Mouse (Mus musculus): ENCODE measurements at regions not wholly inside any gene's neighbourhood (a gene's known extent, or its start where the extent isn't known, plus 50 kb on each side); places are given as distances from the start of the nearest gene placed in this dataset.
"Not testable (repeated sequence)": the region's sequence is repeated elsewhere in the genome, so short reads cannot be mapped to it uniquely, and the experiment has no call there.

DNA sequence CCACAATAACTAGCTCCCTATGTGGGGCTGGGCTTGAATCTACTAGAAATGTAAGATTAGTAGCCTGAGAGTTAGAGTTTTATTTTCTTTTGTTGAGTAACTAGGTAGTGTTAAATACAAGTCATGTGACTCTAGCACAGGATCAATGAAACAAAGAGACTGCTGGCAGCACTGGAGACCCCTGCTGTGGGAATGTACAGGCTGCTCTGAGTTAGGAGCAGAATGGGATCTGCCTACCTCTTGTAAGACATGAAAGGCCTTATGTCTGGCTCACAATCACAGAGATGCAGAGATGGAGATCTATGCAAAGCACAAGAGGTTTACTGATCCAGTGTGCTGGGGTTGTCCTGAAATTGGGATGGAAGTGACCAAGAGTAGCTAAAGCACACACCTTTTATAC lies 193.9 kb upstream of the Kcnmb2 start:
- not testable (repeated sequence) for DNase-seq (ENCODE audit: low spot score)

DNA sequence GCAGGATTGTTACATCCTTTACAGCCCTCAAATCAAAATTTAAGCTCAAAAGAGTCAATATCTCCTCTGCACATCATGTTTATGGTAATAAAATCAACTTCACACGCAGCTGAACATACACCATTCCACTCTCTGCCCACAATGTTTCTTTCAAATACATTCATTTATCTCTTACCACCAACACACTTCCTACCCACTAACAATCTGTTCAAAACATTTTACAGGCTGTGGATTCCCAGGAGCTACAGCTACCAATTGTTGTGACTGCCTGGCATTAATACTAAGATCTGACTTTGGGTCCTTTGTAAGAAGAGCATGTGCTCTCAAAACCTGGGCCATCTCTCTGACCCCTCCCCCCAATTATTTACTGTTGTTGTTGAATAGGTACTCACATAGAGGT lies 161.0 kb upstream of the Kcnmb2 start:
- DNase-seq (ENCODE audit: low spot score): no peak

DNA sequence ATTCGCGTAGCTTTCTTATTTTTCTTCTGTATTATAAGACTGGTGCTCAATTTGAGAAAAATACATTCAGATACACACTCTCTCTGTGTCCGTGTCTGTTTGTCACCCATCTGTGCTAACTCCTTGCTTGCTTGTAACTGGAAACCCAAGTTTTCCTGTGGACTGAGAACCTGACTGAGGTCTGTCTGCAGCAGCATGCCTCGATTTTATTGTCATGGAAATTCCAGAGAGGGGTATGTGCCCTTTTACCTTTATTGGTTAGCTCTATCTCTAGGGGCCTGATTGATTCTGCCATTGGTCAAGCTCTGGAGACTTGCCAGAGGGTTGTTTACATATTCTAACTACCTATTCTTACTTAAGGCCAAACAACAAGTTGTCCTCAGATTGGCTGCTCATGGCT lies 146.4 kb upstream of the Kcnmb2 start:
- no peak for DNase-seq (ENCODE audit: low spot score)

DNA sequence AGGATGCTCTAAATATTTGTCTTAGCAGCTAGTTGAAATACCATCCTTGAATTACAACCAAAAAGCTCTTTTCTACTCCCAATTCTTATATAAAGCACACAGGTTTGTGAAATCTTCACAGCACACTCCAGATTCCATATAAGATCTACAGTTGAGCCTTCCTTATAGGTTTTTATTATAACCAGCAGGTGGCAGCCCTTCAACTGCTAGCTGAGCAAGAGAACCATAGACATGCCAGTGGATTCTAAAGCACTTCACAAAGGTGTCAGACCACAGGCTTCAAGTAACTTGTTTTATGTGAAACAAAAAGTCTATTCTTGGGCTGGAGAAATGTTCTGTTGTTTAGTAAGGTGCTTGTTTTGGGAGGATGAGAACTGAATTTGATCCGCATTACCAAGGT lies 133.1 kb upstream of the Kcnmb2 start:
- no peak for DNase-seq (ENCODE audit: low spot score)

DNA sequence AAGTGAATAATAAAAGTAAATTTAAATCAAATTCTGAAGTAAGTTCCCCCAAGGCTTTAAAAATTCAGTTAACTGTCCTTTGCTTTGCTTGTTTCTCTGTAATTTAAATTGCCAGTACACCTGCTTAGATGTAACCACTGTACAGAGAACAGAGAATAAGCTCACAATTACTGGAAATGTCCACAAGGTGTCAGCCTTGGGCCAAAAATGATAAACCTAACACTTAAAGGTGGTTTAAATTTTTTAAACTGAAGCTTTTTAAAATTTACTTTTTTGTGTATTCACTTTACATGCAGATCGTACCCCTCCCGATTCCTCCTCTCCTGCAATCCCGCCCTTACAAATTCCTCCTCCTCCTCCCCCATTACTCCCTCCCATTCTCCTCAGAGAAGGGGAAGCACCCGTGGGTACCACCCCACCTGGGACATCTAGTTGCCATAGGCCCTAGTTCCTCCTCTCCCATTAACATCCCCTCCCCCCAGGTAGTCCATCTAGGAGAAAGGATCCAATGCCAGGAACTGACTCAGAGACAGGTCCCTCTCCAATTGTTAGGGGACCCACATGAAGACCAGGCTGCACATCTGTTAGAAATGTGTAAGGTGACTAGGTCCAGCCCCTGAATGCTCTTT lies 111.9 kb upstream of the Kcnmb2 start:
- no peak for DNase-seq (ENCODE audit: low spot score)

DNA sequence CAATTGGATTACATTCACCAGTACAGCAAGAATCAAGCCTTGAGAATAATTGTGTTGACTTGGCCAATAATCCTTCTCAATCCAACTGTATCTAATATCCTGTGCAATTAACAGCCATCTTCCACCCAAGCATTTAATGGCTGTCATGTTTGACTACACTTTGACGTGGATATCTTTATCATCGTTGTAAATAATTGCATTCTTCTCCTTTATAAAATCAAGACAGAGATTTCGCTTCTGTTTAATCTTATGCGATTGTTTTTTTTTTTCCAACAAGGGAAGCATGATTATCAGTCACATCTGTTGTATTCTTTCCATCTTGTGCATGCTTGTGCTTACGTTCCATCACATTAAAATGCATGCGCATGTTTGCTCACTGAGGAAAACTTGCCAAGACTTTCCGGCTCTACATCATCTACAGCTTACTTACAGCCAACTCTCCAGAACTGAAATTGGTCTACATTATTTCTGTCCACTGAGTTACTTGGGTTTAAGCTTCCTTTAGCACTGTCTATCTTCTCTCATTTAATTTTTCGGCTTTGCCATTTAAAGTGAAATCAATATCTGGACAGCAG lies 108.8 kb upstream of the Kcnmb2 start:
- DNase-seq (ENCODE audit: low spot score): no peak

DNA sequence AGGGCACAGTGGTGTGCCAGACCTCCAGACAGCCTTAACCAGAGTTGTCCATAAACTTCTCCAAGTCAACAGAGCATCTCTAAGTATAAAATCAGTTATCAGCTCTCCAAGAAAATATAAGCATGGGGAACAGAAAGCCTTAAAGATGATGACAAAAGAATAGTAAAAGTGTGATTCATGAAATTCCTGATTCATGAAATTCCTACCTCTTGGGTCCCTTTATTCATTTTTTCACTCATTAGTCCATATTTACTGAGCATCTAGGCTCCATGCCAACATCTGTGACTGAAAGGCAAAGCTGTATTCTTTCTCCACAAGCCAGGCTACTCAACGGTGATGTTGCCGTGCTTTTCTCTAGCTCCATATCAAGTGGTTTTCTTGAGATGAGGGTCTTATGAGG lies 105.7 kb upstream of the Kcnmb2 start:
- DNase-seq (ENCODE audit: low spot score): no peak

DNA sequence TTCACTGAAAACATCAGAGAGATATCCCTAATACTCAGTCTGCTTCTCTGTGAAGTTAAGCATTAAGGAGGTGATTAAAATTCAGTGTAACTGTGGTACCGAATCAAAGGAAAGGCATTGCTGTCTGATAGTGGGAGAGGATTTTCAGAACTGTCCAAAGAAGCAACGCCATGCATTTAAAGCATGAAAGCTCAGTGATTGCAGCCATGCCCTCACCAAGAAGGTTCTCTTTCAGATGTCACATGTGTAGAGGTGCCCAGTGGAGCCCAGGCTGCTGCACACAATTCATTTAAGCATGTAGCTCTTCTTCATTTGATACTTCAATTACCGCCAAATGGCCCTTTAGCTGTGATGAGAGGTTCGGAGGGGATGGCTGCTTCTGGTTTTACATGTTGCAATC lies 103.1 kb upstream of the Kcnmb2 start:
- no peak for DNase-seq (ENCODE audit: low spot score)

DNA sequence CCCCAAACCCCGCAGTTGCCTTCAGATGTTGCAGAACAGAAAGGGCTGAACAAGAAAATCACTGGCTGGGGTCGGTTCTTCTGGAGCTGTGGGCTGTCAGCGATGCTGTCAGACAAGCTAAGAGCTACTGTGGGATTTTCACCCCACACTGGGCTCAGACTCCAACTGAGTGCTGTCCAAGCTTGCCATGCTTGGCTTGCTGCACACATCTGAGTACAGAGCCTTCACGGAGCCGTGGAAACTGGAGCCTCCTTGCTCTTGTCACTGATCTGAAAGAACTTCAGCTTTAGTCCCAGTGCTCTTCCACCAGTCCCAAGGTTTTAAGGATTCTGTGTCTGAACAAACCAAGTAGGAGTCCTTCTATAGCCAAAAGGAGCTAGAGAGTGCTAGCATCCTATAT lies 98.3 kb upstream of the Kcnmb2 start:
- peak; percentile 10 for DNase-seq (ENCODE audit: low spot score)

DNA sequence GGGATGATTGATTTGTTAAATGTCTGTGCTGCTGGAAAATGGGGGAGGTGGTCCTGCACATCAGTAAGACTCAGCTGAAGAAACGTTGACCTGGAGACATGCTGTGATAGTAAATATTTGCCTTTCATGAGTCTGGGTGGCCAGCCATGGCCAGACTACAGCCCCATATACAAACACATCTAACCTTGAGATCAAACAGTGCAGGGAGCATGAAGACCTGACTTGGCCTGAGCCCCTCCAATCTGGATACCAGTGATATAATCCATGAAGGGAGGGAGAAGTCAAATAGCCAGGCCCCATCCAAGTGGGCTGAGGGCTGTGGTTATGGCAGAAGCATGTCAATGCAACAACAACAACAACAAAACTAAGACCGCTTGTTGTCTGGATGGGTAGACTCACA lies 94.6 kb upstream of the Kcnmb2 start:
- DNase-seq (ENCODE audit: low spot score): peak; percentile 52

DNA sequence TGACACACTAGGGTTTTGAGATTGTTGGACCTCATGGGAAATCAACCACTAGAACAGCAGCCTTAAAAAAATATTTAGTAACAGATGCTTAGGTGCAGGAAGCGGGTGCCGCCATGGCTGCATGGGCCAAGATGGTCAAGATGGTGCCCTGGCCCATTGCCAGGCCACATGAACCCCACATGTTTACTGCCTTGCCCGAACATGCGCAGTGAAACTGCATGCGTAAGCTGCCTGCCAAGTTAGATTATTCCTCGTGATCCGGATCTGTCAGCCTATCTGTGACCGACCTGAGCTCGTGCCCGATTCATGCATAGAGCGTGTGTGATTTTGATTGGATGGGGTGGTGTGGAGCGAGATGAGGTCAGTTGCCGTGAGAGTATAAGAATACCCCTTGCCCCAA lies 93.2 kb upstream of the Kcnmb2 start:
- not testable (repeated sequence) for DNase-seq (ENCODE audit: low spot score)

DNA sequence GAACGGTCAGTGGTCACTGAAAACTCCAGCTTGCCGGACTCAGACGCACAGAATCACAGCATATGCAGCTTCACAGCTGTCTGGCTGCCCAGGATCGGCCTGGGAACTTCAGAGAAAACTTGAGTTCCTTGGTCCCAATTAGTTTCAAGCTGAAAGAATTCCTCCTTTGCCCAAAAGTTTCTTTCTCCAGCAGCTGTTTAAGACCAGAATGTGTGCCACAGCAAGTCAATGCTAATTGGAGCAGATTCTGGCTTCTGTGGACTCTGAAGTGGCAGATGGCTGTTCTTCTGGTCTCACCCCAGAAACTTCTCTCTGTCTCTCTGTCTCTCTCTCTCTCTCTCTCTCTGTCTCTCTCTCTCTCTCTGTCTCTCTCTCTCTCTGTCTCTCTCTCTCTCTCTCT lies 91.1 kb upstream of the Kcnmb2 start:
- DNase-seq (ENCODE audit: low spot score): no peak

DNA sequence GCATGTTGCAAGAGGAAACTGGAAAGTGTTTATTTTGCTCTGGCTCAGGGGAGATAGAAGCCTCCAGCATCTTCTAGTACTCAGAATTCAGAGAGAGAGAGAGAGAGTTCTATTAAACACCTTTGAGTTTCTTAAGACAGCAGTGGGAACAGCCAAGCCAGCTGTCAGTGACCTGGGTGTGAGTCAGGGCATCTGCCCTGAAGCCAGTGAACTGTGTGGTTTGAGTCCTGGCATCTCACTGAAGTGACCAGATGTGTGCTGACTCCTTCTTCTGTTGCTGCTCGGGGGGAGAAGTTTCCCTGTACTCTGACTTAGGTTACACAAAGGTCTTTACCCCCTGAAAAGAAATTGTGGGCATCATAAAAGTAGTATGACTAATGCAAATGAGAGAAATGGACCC lies 70.4 kb upstream of the Kcnmb2 start:
- no peak for DNase-seq (ENCODE audit: low spot score)

DNA sequence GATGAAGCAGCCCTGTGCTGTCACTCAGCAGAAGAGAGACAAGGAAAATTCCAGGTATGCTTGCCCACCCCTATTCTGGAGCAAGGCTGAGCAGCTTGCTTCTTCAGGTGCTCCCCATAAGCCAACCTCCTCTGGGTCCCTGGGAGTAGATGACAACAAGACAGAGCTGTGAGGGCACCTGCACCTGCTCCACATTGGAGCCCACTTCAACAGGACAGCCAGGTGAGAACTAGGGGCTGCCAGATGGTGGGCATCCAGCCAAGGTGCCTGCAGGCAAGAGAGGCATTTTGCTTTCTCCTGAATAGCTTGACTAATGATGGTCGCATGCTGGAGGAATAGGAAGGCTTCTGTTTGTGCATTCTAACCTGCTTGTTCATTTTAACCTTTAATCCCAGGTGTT lies 61.1 kb upstream of the Kcnmb2 start:
- DNase-seq (ENCODE audit: low spot score): no peak

DNA sequence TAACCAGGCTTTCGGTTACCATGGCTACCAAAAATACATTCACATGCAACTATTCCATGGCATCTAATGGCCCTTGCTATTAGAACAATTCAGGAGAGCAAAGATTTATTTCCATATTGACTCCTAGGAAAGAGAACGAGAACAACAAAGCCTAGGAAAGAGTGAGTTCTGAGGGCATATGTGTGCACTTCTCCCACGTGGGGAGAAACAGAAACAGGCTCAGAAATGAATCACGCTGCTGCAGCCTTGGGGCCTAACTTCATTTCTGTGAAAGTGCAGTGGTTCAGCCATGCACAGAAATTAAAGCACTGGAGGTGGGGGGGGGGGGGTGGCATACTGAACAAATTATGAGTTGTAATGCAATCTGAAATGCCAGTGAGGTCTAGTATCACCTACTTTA lies 55.2 kb upstream of the Kcnmb2 start:
- no peak for DNase-seq (ENCODE audit: low spot score)
